Mouse (Mus musculus) liver, embryonic 11.5 days (tissue): ENCODE measurements around the gene Zswim5. TPM values are rescaled to one million over a fixed set of nuclear protein-coding genes. Genes with fewer than 3 reads are reported as not detected.

Source experiments
- ATAC-seq: fragments of 200-750 bp; cut with Nextera tagmentation; replicated peaks from 2 replicates; pipeline ENCODE4 v1.8.0; 2017; ENCODE audit warnings: moderate number of reproducible peaks, mild to moderate bottlenecking, moderate TSS enrichment, moderate library complexity; ENCODE audit not compliant: low FRiP score
- DNase-seq: peaks from one replicate; pipeline ENCODE4 v3.0.0-alpha.2; 2017; ENCODE audit warnings: low spot score
- H3K27ac ChIP-seq: fragments of 300-500 bp; sonication (generic); 2 replicates; pipeline ENCODE4 v1.5.1; 2014; ENCODE audit warnings: mild to moderate bottlenecking, low read depth, low read length, control low read depth
- H3K27me3 ChIP-seq: fragments of 300-500 bp; sonication (generic); replicated peaks from 2 replicates; pipeline ENCODE4 v1.6.1; 2014; ENCODE audit warnings: low read length, mixed read lengths; ENCODE audit not compliant: control insufficient read depth, insufficient read depth
- H3K36me3 ChIP-seq: fragments of 300-500 bp; sonication (generic); 2 replicates; pipeline ENCODE4 v1.6.1; 2014; ENCODE audit warnings: mild to moderate bottlenecking, low read length, moderate library complexity, mixed read lengths; ENCODE audit not compliant: control insufficient read depth, insufficient read depth
- H3K4me1 ChIP-seq: fragments of 300-500 bp; sonication (generic); replicated peaks from 2 replicates; pipeline ENCODE4 v1.6.1; 2014; ENCODE audit warnings: low read length, mixed read lengths; ENCODE audit not compliant: control insufficient read depth, insufficient read depth
- H3K4me2 ChIP-seq: fragments of 300-500 bp; sonication (generic); 2 replicates; pipeline ENCODE4 v1.6.1; 2014; ENCODE audit warnings: mild to moderate bottlenecking, control low read depth, moderate library complexity
- H3K4me3 ChIP-seq: fragments of 300-500 bp; sonication (generic); 2 replicates; pipeline ENCODE4 v1.5.1; 2014; ENCODE audit warnings: low read depth, low read length, control low read depth
- H3K9ac ChIP-seq: fragments of 300-500 bp; sonication (generic); 2 replicates; pipeline ENCODE4 v1.6.1; 2014; ENCODE audit warnings: low read depth, low read length, control low read depth
- H3K9me3 ChIP-seq: fragments of 300-500 bp; sonication (generic); 2 replicates; pipeline ENCODE4 v1.6.1; 2016; ENCODE audit warnings: low read length, inconsistent platforms, mixed read lengths; ENCODE audit not compliant: control insufficient read depth
- WGBS: fragments of 180-500 bp; shearing (Covaris S2); extraction: QIAGEN DNeasy Blood & Tissue Kit; methylation state at CpG from one replicate; pipeline ENCODE4 v1.1.7; 2014; 5-methylcytosine and 5-hydroxymethylcytosine counted together
- polyA plus RNA-seq: library from polyadenylated mRNA; unstranded; fragments of >200 nt; fragmentation: Nextera tagmentation; extraction: Ambion mirVana; gene quantifications from 2 replicates; pipeline ENCODE4 v1.2.1, GENCODE M21; 2014

The Zswim5 gene
- polyA plus RNA-seq, 1 experiment from 2014 or later: 0.29 TPM

- H3K27ac ChIP-seq: no peak overlapping the region
- H3K27me3 ChIP-seq: no peaks in the 10 kb centered on the region
- ATAC-seq (no peak), DNase-seq (peak; percentile 62)
- no peak overlapping the region for H3K9ac ChIP-seq
- H3K9me3 ChIP-seq: no peaks in the 10 kb centered on the region
- WGBS: 18% methylated on average over 7 of the region's 7 CpGs
- no peak overlapping the region for H3K4me3 ChIP-seq
- peaks cover 21% of the 10 kb centered on the region for H3K4me1 ChIP-seq
- peaks cover 7% of the 10 kb centered on the region; the same call in 1 of the 2 replicates for H3K36me3 ChIP-seq
- H3K4me2 ChIP-seq: peak overlapping the region; percentile 56; the same call in 1 of the 2 replicates
Measured at GRCm38 (mm10) chr4:116991366-116991765, 114.2 kb downstream of the Zswim5 start.

- no peaks in the 10 kb centered on the region for H3K9me3 ChIP-seq
- under 1% methylated on average over 38 of the region's 38 CpGs for WGBS
- peak; percentile 89 for DNase-seq
- peaks cover 22% of the 10 kb centered on the region for H3K4me1 ChIP-seq
- H3K27ac ChIP-seq: peak within 1 kb of the TSS; percentile 94
- ATAC-seq: peak; percentile 87
- H3K4me2 ChIP-seq: peak within 1 kb of the TSS; percentile 92
- peaks cover 12% of the 10 kb centered on the region; the same call in 1 of the 2 replicates for H3K36me3 ChIP-seq
- H3K4me3 ChIP-seq: peak within 1 kb of the TSS; percentile 99
- no peaks in the 10 kb centered on the region for H3K27me3 ChIP-seq
- peak within 1 kb of the TSS; percentile 91 for H3K9ac ChIP-seq
Measured at GRCm38 (mm10) chr4:116993672-116994621, 116.8 kb downstream of the Zswim5 start, which contains the start of gene Urod. Gene Urod (minus strand): TSS chr4:116994413.

- peaks cover 9% of the 10 kb centered on the region; the same call in 1 of the 2 replicates for H3K36me3 ChIP-seq
- WGBS: under 1% methylated on average over 58 of the region's 58 CpGs
Measured at GRCm38 (mm10) chr4:116995131-116995797, 118.1 kb downstream of the Zswim5 start, which contains the start of gene Hectd3. Gene Hectd3 (plus strand): TSS chr4:116995317.

GRCm38 (mm10) chr4:116995798-116996135 is 118.6 kb downstream of the Zswim5 start:
- ATAC-seq: no peak
- peak; percentile 60 for DNase-seq
- peak overlapping the region; percentile 92 for H3K4me2 ChIP-seq
- H3K36me3 ChIP-seq: peaks cover 5% of the 10 kb centered on the region; the same call in 1 of the 2 replicates
- peaks cover 22% of the 10 kb centered on the region for H3K4me1 ChIP-seq
- no peaks in the 10 kb centered on the region for H3K9me3 ChIP-seq
- H3K9ac ChIP-seq: peak overlapping the region; percentile 84
- H3K27ac ChIP-seq: peak overlapping the region; percentile 72; the same call in 1 of the 2 replicates
- peak overlapping the region; percentile 99 for H3K4me3 ChIP-seq
- WGBS: 1% methylated on average over 16 of the region's 16 CpGs
- no peaks in the 10 kb centered on the region for H3K27me3 ChIP-seq

More at GRCm38 (mm10) chr4:116995131-116995797, 118.1 kb downstream of the Zswim5 start, which contains the start of gene Hectd3:
- Histone ChIP-seq H3K9me3 (no peaks in the 10 kb centered on the region), H3K4me1 (peaks cover 22% of the 10 kb centered on the region), H3K4me2 (peak within 1 kb of the TSS; percentile 92), H3K27me3 (no peaks in the 10 kb centered on the region), H3K27ac (peak within 1 kb of the TSS; percentile 94), H3K4me3 (peak within 1 kb of the TSS; percentile 99), H3K9ac (peak within 1 kb of the TSS; percentile 91)
- peak; percentile 69 for ATAC-seq
- peak; percentile 71 for DNase-seq

- Histone ChIP-seq H3K9ac (no peak overlapping the region), H3K27ac (no peak overlapping the region), H3K4me1 (peaks cover 9% of the 10 kb centered on the region), H3K4me2 (no peak overlapping the region), H3K4me3 (no peak overlapping the region), H3K36me3 (peaks cover 8% of the 10 kb centered on the region), H3K27me3 (no peaks in the 10 kb centered on the region), H3K9me3 (no peaks in the 10 kb centered on the region)
- ATAC-seq (no peak), DNase-seq (no peak)
- 92% methylated on average over 17 of the region's 17 CpGs for WGBS
Measured at GRCm38 (mm10) chr4:116999513-117000154, 122.5 kb downstream of the Zswim5 start.

- no peaks in the 10 kb centered on the region for H3K27me3 ChIP-seq
- no peak for ATAC-seq
Measured at GRCm38 (mm10) chr4:117001957-117002356, 124.8 kb downstream of the Zswim5 start.

GRCm38 (mm10) chr4:117002543-117003521 is 125.7 kb downstream of the Zswim5 start:
- DNase-seq (peak; percentile 54), ATAC-seq (peak; percentile 78)
- WGBS: 62% methylated on average over 38 of the region's 38 CpGs
- Histone ChIP-seq H3K27ac (no peak overlapping the region), H3K27me3 (no peaks in the 10 kb centered on the region), H3K4me3 (no peak overlapping the region), H3K9ac (no peak overlapping the region), H3K9me3 (no peaks in the 10 kb centered on the region), H3K36me3 (peaks cover 8% of the 10 kb centered on the region), H3K4me2 (no peak overlapping the region), H3K4me1 (no peaks in the 10 kb centered on the region)

More at GRCm38 (mm10) chr4:117001957-117002356, 124.8 kb downstream of the Zswim5 start:
- H3K27ac ChIP-seq: no peak overlapping the region
- DNase-seq: no peak
- H3K4me3 ChIP-seq: no peak overlapping the region
- H3K4me2 ChIP-seq: no peak overlapping the region
- H3K4me1 ChIP-seq: no peaks in the 10 kb centered on the region
- H3K36me3 ChIP-seq: peaks cover 8% of the 10 kb centered on the region
- H3K9ac ChIP-seq: no peak overlapping the region
- H3K9me3 ChIP-seq: no peaks in the 10 kb centered on the region
- 94% methylated on average over 16 of the region's 16 CpGs for WGBS
